Mouse (Mus musculus): ENCODE results near the gene Nif3l1. TPM values are rescaled to one million over a fixed set of nuclear protein-coding genes. Genes with fewer than 3 reads are reported as not detected.

Gene Nif3l1
- 1 to 10 TPM; 6.9 to 9.5 TPM for total RNA-seq (2021)
- long read RNA-seq, experiment 1, partial matches to known transcripts: 1 of 9 reads
- long read RNA-seq, experiment 1, other reads (novel, unspliced or antisense): 2 of 9 reads
- long read RNA-seq, experiment 2, transcript Nif3l1-201 (7 exons, 3,769 nt): major isoform, 13 of 14 reads
- long read RNA-seq, experiment 2, partial matches to known transcripts: 0 of 14 reads
- long read RNA-seq, experiment 2, other reads (novel, unspliced or antisense): 0 of 14 reads

DNA sequence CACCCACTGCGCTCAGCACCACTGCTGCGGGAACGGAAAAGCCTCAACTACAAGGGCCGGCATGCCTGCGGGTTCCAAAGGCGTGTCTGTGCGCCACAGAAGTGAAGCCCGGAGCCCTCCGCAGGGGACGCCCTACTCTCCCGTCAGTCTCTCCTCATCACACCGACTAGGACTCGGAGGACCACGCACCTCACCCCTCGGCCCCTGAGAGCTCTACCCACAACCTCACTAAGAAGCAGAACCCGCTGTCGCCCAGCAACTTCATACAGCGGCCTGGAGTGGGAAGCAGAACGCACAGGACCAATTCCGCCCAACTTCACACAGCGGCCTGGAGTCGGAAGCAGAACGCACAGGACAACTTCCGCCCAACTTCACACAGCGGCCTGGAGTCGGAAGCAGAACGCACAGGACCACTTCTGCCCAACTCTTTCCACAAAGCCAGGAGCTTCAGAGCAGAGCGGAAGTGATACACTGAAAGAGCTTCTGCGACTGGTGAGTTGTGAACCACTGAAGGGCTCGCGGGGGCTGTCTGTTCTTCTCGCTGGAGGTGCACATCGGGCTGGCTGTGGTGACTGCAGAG lies at the start of gene Nif3l1, which contains the start of gene Ppil3:
Nif3l1 (plus strand) TSS at position 9 of the 580 bp plus-strand sequence.
Ppil3 (minus strand) TSS at position 344 of the 580 bp plus-strand sequence.
- intact Hi-C loops (cut with DNase I): no loop called here
- peak; percentile 66 to 84 for DNase-seq

DNA sequence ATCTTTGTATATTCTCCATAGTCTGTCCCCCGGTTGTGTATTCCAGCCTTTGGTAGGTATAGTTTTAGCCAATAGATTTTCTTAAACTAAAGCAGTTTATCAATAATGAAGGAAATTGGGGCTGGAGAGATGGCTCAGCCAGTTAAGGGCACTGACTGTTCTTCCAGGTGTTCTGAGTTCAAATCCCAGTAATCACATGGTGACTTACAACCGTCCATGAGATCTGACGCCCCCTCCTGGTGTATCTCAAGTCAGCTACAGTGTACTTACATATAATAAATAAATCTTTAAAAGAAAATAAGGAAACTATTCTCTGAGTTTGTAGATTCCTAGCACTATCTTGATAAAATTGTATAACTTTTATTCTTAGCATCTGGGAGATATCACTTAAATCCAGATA lies 49.6 kb upstream of the Nif3l1 start:
- no peak for DNase-seq
- intact Hi-C loops (cut with DNase I): no loop called here

DNA sequence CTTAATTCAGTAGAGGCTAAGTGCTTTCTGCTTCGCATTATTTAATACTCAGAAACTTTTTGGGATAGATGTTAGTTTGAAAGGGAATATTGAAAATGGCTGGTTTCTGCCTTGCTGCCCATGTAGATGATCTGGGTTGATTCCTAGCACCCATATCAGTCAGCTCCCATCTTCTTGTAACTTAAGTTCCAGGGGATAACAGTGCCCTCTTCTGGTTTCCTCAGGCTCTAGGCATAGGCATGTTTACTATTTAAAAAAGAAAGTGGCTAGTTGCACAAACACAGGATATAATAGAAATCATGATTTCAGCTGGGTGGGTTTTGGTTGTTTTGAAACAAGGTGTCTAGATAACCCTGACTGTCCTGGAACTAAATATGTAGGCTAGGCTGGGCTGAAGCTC lies 48.8 kb upstream of the Nif3l1 start:
- DNase-seq: no peak
- intact Hi-C loops (cut with DNase I): no loop called here

DNA sequence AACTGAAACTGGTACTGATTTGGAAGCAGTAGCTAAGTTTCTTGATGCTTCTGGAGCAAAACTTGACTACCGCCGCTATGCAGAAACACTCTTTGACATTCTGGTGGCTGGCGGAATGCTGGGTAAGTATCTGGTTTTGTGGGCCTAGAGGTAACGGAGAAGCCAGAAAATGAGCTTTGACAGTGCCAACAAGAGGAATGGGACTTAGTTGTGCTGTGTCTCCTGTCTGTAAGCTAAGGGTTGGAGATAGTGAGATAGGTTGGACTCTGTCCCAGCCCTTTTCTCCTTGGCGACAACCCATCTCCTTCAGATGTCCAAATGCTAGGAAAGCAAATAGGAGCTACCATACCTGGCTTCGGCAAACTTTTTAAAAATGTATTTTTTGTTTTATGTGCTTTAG lies 47.2 kb upstream of the Nif3l1 start:
- DNase-seq: no peak
- intact Hi-C loops (cut with DNase I): no loop called here

DNA sequence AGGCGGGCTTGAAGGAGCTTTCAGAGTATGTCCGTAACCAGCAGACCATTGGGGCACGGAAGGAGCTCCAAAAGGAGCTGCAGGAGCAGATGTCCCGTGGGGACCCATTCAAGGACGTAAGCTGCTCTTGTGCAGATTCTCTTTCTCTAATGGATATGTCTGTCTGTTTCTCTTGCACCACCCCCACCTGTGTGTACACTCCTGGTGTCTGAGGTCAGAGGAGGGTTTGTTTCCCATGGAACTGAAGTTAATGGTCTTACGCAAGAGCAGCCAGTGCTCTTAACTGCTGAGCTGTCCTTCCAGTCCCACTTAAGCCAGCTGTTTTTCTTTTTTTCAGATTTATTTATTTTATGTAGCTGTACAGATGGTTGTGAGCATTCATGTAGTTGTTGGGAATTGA lies 43.6 kb upstream of the Nif3l1 start:
- DNase-seq: no peak
- intact Hi-C loops (cut with DNase I): no loop called here

DNA sequence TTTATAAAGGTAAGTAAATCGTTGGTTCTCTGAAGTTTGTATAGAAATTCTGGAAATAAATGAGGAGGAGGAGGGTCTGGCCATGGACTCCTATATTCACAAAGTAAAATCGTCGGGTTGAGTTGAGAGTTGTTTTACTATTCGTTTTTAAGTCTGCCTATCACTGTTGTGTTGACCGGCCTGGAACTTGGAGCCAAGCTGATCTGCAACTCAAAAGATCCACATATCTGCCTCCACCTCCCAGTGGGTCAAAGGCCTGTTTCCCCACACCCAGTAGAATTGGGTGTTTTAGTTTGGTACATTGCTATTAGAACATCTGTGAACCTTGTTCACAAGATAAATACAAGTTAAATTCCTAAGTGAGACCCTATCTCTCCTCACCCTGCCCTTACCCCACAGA lies 41.2 kb upstream of the Nif3l1 start:
- no peak for DNase-seq
- intact Hi-C loops (cut with DNase I): no loop called here

DNA sequence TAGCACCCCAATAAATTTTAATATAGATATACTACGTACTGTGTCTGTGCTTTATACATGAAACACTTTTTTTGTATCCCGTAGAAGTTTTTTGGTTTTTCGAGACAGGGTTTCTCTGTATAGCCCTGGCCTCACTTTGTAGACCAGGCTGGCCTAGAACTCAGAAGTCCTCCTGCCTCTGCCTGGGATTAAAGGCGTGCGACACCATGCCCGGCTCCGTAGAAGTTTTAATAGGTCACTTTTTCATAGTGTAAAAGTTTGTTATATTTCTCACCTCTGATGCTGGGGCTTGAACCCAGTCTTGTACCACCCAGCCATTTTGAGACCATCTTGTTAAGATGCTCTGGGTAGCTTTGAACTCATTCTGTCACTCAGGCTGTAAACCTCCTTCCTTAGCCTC lies 37.6 kb upstream of the Nif3l1 start:
- DNase-seq: no peak
- intact Hi-C loops (cut with DNase I): no loop called here

DNA sequence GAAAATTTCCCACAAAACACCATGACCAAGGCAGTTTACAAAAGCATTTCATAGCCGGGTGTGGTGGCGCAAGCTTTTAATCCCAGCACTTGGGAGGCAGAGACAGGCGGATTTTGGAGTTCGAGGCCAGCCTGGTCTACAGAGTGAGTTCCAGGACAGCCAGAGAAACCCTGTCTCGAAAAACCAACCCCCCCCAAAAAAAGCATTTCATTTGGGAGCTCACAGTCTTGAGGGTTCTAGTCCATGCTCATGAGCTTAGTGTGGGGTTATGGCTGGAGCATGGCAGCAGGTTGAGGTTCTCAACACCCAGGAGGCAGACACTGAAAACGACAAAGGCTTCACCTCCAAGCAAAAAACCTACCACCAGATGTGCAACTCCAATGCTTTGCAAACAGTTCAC lies 36.8 kb upstream of the Nif3l1 start:
- intact Hi-C loops (cut with DNase I): no loop called here
- no peak for DNase-seq

DNA sequence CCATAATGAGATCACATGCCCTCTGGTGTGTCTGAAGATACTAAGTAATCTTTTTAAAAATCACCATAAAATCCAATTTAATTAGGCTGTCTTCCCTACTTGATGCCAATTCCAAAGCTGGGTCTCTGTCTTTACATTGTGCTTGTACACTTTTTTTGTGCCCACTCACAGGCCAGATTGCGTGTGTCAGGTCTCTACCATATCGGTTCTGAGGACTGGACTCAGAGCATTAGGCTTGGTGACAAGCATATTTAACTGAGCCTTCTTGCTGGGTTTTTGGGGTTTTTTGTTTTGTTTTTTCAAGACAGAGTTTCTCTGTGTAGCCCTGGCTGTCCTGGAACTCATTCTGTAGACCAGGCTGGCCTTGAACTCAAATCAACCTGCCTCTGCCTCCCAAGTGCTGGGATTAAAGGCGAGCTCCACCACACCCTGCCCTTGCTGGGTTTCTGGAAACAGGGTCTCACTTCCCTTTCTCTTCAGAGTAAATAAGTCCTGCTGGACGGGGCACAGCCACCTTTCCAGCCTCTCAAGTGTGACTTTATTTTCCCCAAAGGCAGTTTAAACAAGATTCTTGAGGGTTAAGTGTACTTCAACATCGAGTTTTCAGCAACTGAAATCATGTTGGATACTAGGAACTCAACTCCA lies 35.3 kb upstream of the Nif3l1 start:
- intact Hi-C loops (cut with DNase I): no loop called here
- DNase-seq: no peak

DNA sequence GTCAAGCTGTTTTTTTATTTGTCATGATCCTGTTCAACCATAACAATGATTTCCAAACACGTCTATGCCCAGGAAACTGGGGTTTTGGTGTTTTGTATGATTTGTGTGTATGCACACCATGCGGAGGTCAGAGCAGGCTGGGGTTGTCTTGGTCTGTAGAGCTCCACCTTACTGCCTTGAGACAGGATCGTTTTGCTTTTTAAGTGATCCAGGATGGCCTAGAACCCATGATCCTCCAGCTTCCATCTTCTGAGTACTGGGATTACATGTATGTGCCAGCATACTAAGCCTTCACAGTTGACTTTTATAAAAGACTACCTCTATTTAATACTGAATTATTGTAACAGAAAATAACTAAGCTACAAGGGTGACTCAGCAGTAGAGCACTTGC lies 34.8 kb upstream of the Nif3l1 start:
- intact Hi-C loops (cut with DNase I): no loop called here
- DNase-seq: no peak

DNA sequence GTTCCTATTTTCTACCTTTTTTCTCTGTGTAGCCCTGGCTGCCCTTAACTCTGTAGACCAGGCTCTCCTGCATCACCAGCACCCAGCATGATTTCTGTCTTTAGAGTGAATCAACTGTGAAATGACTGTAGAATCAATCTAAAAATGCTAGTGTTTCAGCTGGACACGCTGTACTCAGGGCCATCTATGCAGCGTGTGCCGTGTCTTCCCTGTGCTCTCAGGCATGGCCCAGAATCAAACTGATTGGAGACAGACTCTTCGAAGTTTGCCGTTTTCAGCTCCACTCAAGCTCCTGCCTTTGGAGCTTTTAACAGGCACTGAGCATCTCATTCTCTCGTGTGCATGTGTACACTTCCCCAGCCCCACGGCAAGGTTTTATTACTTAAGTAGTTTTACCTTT lies 34.2 kb upstream of the Nif3l1 start:
- no peak for DNase-seq
- intact Hi-C loops (cut with DNase I): no loop called here

DNA sequence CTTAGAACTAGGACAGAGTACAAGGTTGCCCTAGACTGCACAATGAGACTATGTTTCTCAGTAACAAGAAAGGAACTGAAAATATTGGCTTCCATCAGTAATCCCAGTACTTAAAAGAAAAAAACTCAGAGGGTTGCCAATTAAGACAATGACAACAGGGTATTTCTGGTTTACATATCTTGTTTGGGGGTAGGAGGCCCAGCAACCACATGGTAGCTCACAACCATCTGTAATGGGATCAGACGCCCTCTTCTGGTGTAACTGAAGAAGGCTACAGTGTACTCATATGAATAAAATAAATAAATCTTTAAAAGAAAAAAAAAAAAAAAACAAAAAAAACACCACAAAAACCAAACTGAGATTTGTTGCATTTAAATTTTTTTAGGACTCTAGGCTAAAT lies 29.5 kb upstream of the Nif3l1 start:
- intact Hi-C loops (cut with DNase I): no loop called here

DNA sequence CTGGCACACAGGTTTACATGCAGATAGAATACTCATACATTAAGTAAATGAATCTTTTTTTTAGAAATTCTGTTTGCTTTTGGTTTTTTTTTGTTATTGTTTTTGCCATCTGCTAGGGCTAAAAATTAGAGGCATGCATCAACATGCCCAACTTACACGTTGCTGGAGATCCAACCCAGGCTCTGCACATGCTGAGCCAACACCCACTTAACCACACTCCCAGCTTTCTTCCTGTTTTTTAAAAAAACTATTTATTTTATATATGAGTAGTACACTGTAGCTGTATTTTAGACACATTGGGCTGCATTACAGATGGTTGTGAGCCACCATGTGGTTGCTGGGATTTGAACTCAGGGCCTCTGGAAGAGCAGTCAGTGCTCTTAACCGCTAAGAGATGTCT lies 28.9 kb upstream of the Nif3l1 start:
- intact Hi-C loops (cut with DNase I): no loop called here
- DNase-seq: no peak

More for the DNA sequence above, 29.5 kb upstream of the Nif3l1 start:
- DNase-seq: no peak

DNA sequence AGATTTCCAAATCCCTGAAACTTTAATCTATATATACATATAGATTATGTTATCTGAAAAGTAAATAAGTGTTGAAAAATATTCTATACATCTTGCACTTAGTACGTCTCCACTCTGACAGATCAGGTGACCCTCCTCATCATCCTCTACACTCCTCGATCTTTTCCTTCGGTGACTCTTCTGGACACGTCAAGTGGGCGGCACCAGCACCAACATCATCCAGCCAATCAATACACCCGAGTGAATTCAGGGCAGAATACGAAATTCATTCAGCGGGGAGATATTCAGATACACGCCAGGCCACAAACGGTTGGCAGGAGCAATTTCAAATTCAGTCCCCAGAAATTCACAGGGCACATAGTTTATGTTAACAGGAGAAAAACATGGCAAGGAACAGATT lies 24.9 kb upstream of the Nif3l1 start:
- intact Hi-C loops (cut with DNase I): no loop called here
- no peak for DNase-seq

DNA sequence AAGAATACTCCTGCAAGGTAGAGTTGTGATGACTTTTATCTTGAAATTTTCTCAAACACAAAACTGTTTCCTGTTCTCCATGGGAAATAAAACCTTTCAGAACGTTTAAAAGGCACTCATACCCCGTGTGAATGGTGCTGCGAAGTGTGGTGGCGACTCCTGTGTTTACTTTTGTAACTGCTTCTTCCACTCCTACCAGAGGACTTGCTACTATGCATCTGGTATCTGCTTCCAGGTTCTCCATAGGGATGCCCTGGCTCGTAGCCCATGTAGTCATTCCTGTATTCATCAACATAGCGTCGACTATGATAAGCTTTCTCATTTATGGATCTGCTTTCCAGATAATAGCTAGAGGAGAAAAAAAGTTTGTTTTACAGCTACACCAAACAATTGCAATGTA lies 24.0 kb upstream of the Nif3l1 start:
- intact Hi-C loops (cut with DNase I): no loop called here

DNA sequence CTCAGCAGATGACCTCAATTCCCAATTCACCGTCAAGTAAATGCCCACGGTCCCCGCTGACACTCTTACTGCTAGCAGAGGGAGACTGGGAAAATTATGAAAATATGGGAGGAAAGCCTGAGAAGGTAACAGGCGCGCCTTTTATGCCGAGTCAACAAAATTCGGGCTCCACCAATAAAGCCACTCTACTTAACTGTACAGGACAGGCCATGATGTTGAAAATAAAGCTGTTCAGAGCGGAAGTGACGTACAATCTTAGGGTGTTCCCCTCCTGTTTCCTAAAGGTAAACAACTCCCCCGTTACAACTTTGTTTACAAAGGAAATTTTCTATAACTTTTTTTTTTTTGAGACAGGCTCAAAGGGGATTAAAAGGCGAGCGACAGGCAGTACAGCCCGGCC lies 22.1 kb upstream of the Nif3l1 start:
- DNase-seq: no peak
- intact Hi-C loops (cut with DNase I): no loop called here

More for the DNA sequence above, 24.0 kb upstream of the Nif3l1 start:
- DNase-seq: no peak

DNA sequence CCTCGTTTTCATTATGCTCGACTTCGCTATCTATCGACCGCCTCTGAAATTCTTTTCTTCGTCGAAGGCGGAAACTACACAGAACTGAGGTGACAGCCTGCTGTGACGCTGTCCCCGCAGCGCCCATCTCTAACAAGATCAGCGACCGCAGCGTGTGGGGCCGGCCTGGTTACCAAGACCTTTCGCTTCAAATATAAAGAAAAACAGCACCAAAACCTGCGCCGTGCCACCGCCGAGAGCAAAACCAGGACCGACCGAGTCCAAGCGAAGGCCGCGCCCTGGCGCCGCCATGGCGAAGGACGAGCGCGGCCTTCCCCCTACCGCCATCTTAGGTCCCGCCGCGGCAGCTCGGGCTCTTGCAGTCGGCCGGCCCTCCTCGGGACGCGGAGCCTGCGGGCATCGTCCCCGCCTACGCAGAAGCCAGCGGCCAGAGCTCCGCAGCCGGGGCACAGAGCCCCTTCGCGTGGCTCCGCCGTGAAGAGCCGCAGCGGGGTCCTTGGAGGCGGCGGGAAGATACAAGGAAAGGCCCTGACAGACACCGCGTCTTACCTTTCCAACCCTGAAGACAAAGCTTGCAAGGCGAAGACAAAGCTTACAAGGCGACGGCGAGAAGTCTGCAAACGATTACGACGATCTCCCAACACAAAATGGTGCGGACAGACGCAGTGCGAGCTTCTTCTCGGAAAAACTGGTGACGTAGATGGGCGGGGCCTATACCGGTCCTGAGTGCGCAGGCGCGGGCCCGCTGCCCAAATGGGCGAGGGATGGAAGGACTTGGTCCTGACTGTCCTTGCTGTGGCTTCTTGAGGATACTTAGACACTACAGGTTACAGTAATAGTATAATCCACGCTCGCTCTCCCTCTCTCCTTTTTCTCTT lies 21.3 kb upstream of the Nif3l1 start, which contains the start of gene Clk1:
Clk1 (minus strand) TSS at position 696 of the 878 bp plus-strand sequence.
- peak; percentile 97 to 99 for DNase-seq
- intact Hi-C loops (cut with DNase I): no loop called here

DNA sequence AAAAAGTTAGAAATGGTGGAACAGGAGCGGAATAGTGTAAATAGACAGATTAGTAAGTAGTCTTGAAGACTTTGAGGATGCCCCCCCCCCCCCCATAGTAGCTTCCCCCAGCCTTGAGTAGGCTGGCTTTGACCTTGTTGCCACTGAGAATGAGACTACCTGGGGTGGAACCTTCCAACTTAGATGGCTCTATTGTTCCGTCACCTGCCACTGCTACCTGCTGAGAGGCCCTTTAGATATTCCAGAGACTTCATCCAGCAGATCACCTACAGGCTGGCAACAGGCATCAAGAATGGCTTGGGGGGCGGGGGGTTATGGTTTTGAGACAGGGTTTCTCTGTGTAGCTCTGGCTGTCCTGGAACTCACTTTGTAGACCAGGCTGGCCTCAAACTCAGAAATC lies 20.4 kb upstream of the Nif3l1 start:
- intact Hi-C loops (cut with DNase I): no loop called here
- no peak for DNase-seq

DNA sequence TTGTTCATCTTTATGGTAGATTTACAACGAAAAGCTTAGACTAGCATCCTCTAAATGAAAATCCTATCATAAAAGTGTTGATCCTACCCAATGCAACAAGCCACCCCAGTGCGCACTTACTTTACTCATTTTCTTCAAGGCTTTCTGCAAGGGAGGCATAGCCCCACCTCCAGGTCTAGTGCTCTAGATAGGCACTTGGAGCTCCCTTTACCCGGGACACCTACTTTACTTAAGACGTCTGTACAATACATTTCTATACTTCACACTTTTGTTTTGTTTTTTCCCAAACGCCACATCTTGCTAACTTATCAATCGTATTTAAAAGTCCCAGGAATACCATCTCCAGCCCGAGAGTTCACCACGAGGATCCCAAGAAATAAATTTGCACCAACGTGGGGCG lies 260 bp upstream of the Nif3l1 start:
- DNase-seq: no peak
- intact Hi-C loops (cut with DNase I): no loop called here

DNA sequence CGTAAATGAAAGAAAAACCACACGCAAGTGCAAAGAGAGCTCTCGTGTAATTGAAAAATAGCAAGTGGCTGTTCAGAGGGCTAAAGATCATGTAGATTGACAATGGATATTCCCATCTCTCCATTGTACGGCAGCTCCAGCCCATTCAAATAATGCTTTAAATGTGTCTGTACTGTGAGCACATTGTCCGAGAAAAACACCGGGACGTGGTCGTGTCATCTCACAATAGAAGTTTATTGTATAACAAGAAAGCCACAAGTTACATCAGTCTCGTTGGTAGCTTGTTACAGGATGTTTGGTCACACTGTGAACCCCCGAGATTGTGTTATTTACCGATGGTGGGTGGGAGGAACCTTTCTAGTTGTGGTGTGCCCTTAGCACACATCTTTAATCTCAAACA lies 910 bp downstream of the Nif3l1 start:
- no peak for DNase-seq
- intact Hi-C loops (cut with DNase I): no loop called here

DNA sequence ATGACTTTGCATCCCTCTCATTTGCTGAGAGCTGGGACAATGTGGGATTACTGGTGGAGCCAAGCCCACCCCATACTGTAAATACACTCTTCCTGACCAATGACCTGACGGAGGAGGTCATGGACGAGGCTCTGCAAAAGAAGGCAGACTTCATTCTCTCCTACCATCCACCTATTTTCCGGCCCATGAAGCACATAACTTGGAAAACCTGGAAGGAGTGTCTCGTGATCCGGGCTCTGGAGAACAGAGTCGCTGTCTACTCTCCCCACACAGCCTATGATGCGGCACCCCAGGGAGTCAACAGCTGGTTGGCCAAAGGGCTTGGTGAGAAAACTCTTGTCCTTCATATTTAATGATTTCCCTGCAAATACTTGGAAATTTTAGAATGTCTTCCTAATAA lies 2.8 kb downstream of the Nif3l1 start:
- DNase-seq: no peak
- intact Hi-C loops (cut with DNase I): no loop called here

Measured in gastrocnemius, postnatal 36 days (tissue).